Comparison of ENCODE assay signal across 22 mouse cellular contexts in genomic region chr6:120225355-120225754, GRCm38 (mm10).
A peak's percentile ranks its signal among the peaks of the same experiment; 100 is the strongest.
DNase-seq lines count a peak whose midpoint lies in the region; ATAC-seq and TF ChIP-seq lines count a peak whose summit lies in the region.
"Had no signal": no experiment of that assay in that cellular context is flagged by ENCODE, and none has a peak within 500 bp of the region (broad histone marks: within the 10 kb centered on the region; RNA-seq: fewer than 3 reads in every experiment).

No protein-coding gene starts in this region.

- no peak for TF ChIP-seq EP300 in stomach, postnatal 0 days (optimal IDR thresholded peaks at IDR 0.05)

- ATAC-seq in heart, embryonic 11.5 days (replicated peaks; ENCODE audit: insufficient number of reproducible peaks, low FRiP score, low TSS enrichment), result 0 out of 2 replicates have a peak, but pooled peaks have one; percentile 47
- no peak for ATAC-seq in limb, embryonic 13.5 days (ENCODE audit: low FRiP score, low read depth)
- peak; percentile 53; the same call in 1 of the 2 replicates for ATAC-seq in stomach, postnatal 0 days (ENCODE audit: low FRiP score, low TSS enrichment)
- ATAC-seq: forebrain, embryonic 14.5 days; liver, postnatal 0 days had no signal

- no peak overlapping the region for H3K9ac ChIP-seq in heart, embryonic 11.5 days (ENCODE audit: low read depth, low read length)
- no peak overlapping the region for H3K9ac ChIP-seq in limb, embryonic 13.5 days
- H3K9ac ChIP-seq in stomach, postnatal 0 days (ENCODE audit: low read length), result no peak overlapping the region
- H3K9ac ChIP-seq: hindbrain, embryonic 12.5 days; liver, postnatal 0 days had no signal

- 41% methylated on average over 6 of the region's 6 CpGs for WGBS in heart, embryonic 11.5 days (ENCODE audit: insufficient replicate concordance)
- WGBS in limb, embryonic 13.5 days, result 65% methylated on average over 6 of the region's 6 CpGs
- WGBS in limb, embryonic 10.5 days, result 74% methylated on average over 6 of the region's 6 CpGs
- 51% methylated on average over 6 of the region's 6 CpGs for WGBS in stomach, postnatal 0 days

- H3K27me3 ChIP-seq in heart, embryonic 11.5 days (ENCODE audit: control insufficient read depth, insufficient read depth, low read length), result no peaks in the 10 kb centered on the region
- H3K27me3 ChIP-seq in limb, embryonic 13.5 days, result no peaks in the 10 kb centered on the region
- no peaks in the 10 kb centered on the region for H3K27me3 ChIP-seq in limb, embryonic 10.5 days (ENCODE audit: low read depth, poor library complexity, severe bottlenecking)
- H3K27me3 ChIP-seq in stomach, postnatal 0 days (ENCODE audit: control insufficient read depth, insufficient read depth, low read length), result no peaks in the 10 kb centered on the region
- H3K27me3 ChIP-seq: hindbrain, embryonic 12.5 days had no signal

- no peak overlapping the region for H3K4me3 ChIP-seq in heart, embryonic 11.5 days (ENCODE audit: low read depth, low read length)
- H3K4me3 ChIP-seq in limb, embryonic 13.5 days, result no peak overlapping the region
- no peak overlapping the region for H3K4me3 ChIP-seq in limb, embryonic 10.5 days
- no peak overlapping the region for H3K4me3 ChIP-seq in stomach, postnatal 0 days (ENCODE audit: low read depth, low read length)
- H3K4me3 ChIP-seq: heart, adult 2 months; hindbrain, embryonic 12.5 days; myocyte had no signal

- H3K4me2 ChIP-seq in heart, embryonic 11.5 days, result no peak overlapping the region
- H3K4me2 ChIP-seq in limb, embryonic 13.5 days (replicated peaks), result no peak overlapping the region
- H3K4me2 ChIP-seq in stomach, postnatal 0 days (replicated peaks; ENCODE audit: low read depth), result no peak overlapping the region
- H3K4me2 ChIP-seq: hindbrain, embryonic 12.5 days had no signal

- H3K9me3 ChIP-seq in heart, embryonic 11.5 days (replicated peaks; ENCODE audit: control insufficient read depth, low read length), result no peaks in the 10 kb centered on the region
- no peaks in the 10 kb centered on the region for H3K9me3 ChIP-seq in limb, embryonic 13.5 days
- no peaks in the 10 kb centered on the region for H3K9me3 ChIP-seq in limb, embryonic 10.5 days (replicated peaks)
- no peaks in the 10 kb centered on the region for H3K9me3 ChIP-seq in stomach, postnatal 0 days (ENCODE audit: control insufficient read depth, low read length)
- H3K9me3 ChIP-seq: hindbrain, embryonic 12.5 days had no signal

- no peaks in the 10 kb centered on the region for H3K36me3 ChIP-seq in heart, embryonic 11.5 days (ENCODE audit: control insufficient read depth, insufficient read depth, low read length)
- no peaks in the 10 kb centered on the region for H3K36me3 ChIP-seq in limb, embryonic 13.5 days
- no peaks in the 10 kb centered on the region for H3K36me3 ChIP-seq in limb, embryonic 10.5 days
- H3K36me3 ChIP-seq in stomach, postnatal 0 days (ENCODE audit: control insufficient read depth, insufficient read depth, low read length), result no peaks in the 10 kb centered on the region
- H3K36me3 ChIP-seq: hindbrain, embryonic 12.5 days had no signal

- H3K4me1 ChIP-seq in heart, embryonic 11.5 days (ENCODE audit: control insufficient read depth, insufficient read depth, low read length), result peaks cover 11% of the 10 kb centered on the region; the same call in 1 of the 2 replicates
- H3K4me1 ChIP-seq in limb, embryonic 13.5 days, result peaks cover 2% of the 10 kb centered on the region; the same call in 1 of the 2 replicates
- peaks cover 8% of the 10 kb centered on the region for H3K4me1 ChIP-seq in limb, embryonic 10.5 days
- H3K4me1 ChIP-seq in stomach, postnatal 0 days (replicated peaks; ENCODE audit: control insufficient read depth, insufficient read depth), result no peaks in the 10 kb centered on the region

- peak; percentile 38 for TF ChIP-seq CTCF in stomach, postnatal 0 days (IDR thresholded peaks at IDR 0.05; ENCODE audit: low read depth)

- no peak overlapping the region for H3K27ac ChIP-seq in heart, embryonic 11.5 days (ENCODE audit: low read depth, low read length)
- peak overlapping the region; percentile 3; the same call in 1 of the 2 replicates for H3K27ac ChIP-seq in limb, embryonic 13.5 days
- no peak overlapping the region for H3K27ac ChIP-seq in limb, embryonic 10.5 days
- no peak overlapping the region for H3K27ac ChIP-seq in stomach, postnatal 0 days (replicated peaks)
- H3K27ac ChIP-seq: heart, adult 2 months; hindbrain, embryonic 12.5 days had no signal

- no peak for DNase-seq in heart, adult 9 months (ENCODE audit: low spot score in 2 of 2)
- no peak for DNase-seq in limb, embryonic 10.5 days (ENCODE audit: low spot score)
- peak; percentile 6 for DNase-seq in fibroblast of lung, adult 2 months (ENCODE audit: low read depth)
- peak; percentile 27 for DNase-seq in stomach, postnatal 0 days (ENCODE audit: low spot score)
- no peak for DNase-seq in adrenal gland, adult (ENCODE audit: inconsistent age in 2 of 2, low spot score in 1 of 2)
- DNase-seq in gastrocnemius, postnatal 4 days (ENCODE audit: low spot score in 2 of 2), result no peak
- DNase-seq: cerebellum, adult 18-20 months; gastrocnemius, postnatal 14 days; heart, adult 2 months; kidney, adult 18-20 months; liver; liver, postnatal 0 days; lung, postnatal 10 days; midbrain, embryonic 14.5 days; right cerebral cortex, postnatal 14 days; spleen, adult 18-20 months; thymus, postnatal 4 days had no signal

Comparison
In these comparisons a context has a peak if more than half of its experiments do, and no peak if none do; other contexts are left out.
1. DNase-seq: peak in fibroblast of lung, adult 2 months (single experiment) and stomach, postnatal 0 days (single experiment); none in heart, adult 9 months (0 of 2), limb, embryonic 10.5 days (single experiment), adrenal gland, adult (0 of 2) and gastrocnemius, postnatal 4 days (0 of 2).